Mouse (Mus musculus) adrenal gland, adult (tissue): ENCODE data around the gene Shc1.

Experiments
- DNase-seq, 2 experiments: peaks; one replicate each; pipeline ENCODE4 v3.0.0; 2022 to 2023; ENCODE audit warnings: low spot score in 1 of 2; ENCODE audit not compliant: inconsistent age in 2 of 2

The Shc1 gene

GRCm38 (mm10) chr3:89388901-89389740, 29.1 kb upstream of the Shc1 start:
- peak in 1 of 2 experiments; percentile 64 for DNase-seq

- peak; percentile 86 to 93 for DNase-seq
Observed at GRCm38 (mm10) chr3:89390111-89390515, 28.1 kb upstream of the Shc1 start.

- DNase-seq = peak; percentile 61 to 82
Observed at GRCm38 (mm10) chr3:89390699-89391662, 27.3 kb upstream of the Shc1 start.

- DNase-seq = peak; percentile 87 to 95
Observed at GRCm38 (mm10) chr3:89391663-89392511, 26.4 kb upstream of the Shc1 start.

GRCm38 (mm10) chr3:89392871-89393311, 25.4 kb upstream of the Shc1 start:
- DNase-seq = peak; percentile 71 to 86

- DNase-seq = peak; percentile 99 to 100
Observed at GRCm38 (mm10) chr3:89393605-89394004, 24.6 kb upstream of the Shc1 start.

- DNase-seq = peak; percentile 93 to 96
Observed at GRCm38 (mm10) chr3:89394006-89394893, 24.0 kb upstream of the Shc1 start, which contains the start of gene Zbtb7b. Zbtb7b (minus strand) TSS chr3:89394776.

- peak; percentile 90 to 96 for DNase-seq
Observed at GRCm38 (mm10) chr3:89394894-89395256, 23.4 kb upstream of the Shc1 start.

GRCm38 (mm10) chr3:89395419-89395805, 22.8 kb upstream of the Shc1 start:
- DNase-seq = peak in 1 of 2 experiments; percentile 57

GRCm38 (mm10) chr3:89395806-89396653, 22.2 kb upstream of the Shc1 start:
- DNase-seq = peak; percentile 79 to 94

GRCm38 (mm10) chr3:89396654-89397005, 21.6 kb upstream of the Shc1 start:
- DNase-seq = no peak

- no peak for DNase-seq
Observed at GRCm38 (mm10) chr3:89401329-89401728, 16.9 kb upstream of the Shc1 start.

GRCm38 (mm10) chr3:89402693-89403092, 15.6 kb upstream of the Shc1 start, which contains the start of gene Lenep:
Lenep (minus strand) TSS chr3:89402793.
- no peak for DNase-seq

GRCm38 (mm10) chr3:89406887-89407286, 11.4 kb upstream of the Shc1 start:
- DNase-seq = no peak

GRCm38 (mm10) chr3:89408448-89408847, 9.8 kb upstream of the Shc1 start:
- no peak for DNase-seq

GRCm38 (mm10) chr3:89409701-89410100, 8.5 kb upstream of the Shc1 start:
- no peak for DNase-seq

GRCm38 (mm10) chr3:89410864-89411263, 7.4 kb upstream of the Shc1 start:
- peak in 1 of 2 experiments; percentile 51 for DNase-seq

- DNase-seq = peak; percentile 98 to 100
Observed at GRCm38 (mm10) chr3:89411490-89412393, 6.5 kb upstream of the Shc1 start, which contains the start of gene Flad1. Flad1 (minus strand) TSS chr3:89411870.
